Mouse (Mus musculus): ENCODE results near the gene Daxx. TPM values are rescaled to one million over a fixed set of nuclear protein-coding genes. Genes with fewer than 3 reads are reported as not detected.

Gene Daxx
- polyA plus RNA-seq, 1 experiment from 2014 or later: 59.4 TPM

GRCm38 (mm10) chr17:33908331-33909076 lies 710 bp upstream of the Daxx start:
- Histone ChIP-seq H3K27ac (peak overlapping the region; percentile 86), H3K9ac (peak overlapping the region; percentile 82), H3K4me3 (peak overlapping the region; percentile 70), H3K4me2 (peak overlapping the region; percentile 93), H3K4me1 (peaks cover 24% of the 10 kb centered on the region), H3K9me3 (no peaks in the 10 kb centered on the region), H3K36me3 (replicated peaks) (peaks cover 8% of the 10 kb centered on the region), H3K27me3 (replicated peaks) (no peaks in the 10 kb centered on the region)
- under 1% methylated on average over 42 of the region's 44 CpGs for WGBS
- ATAC-seq (replicated peaks): peak; percentile 16

- Histone ChIP-seq H3K9me3 (no peaks in the 10 kb centered on the region), H3K27me3 (replicated peaks) (no peaks in the 10 kb centered on the region), H3K4me1 (peaks cover 27% of the 10 kb centered on the region), H3K4me2 (peak overlapping the region; percentile 93), H3K4me3 (peak overlapping the region; percentile 70), H3K9ac (peak overlapping the region; percentile 82), H3K27ac (peak overlapping the region; percentile 86), H3K36me3 (replicated peaks) (peaks cover 18% of the 10 kb centered on the region)
- under 1% methylated on average over 14 of the region's 14 CpGs for WGBS
- ATAC-seq (replicated peaks): no peak
These were observed 646 bp downstream of the Daxx start for GRCm38 (mm10) chr17:33909869-33910250.

GRCm38 (mm10) chr17:33910346-33911051 lies 1.3 kb downstream of the Daxx start:
- H3K9me3 ChIP-seq: no peaks in the 10 kb centered on the region
- peaks cover 33% of the 10 kb centered on the region for H3K4me1 ChIP-seq
- 0 out of 2 replicates have a peak overlapping the region, but pooled peaks have one; percentile 86 for H3K27ac ChIP-seq
- no peaks in the 10 kb centered on the region for H3K27me3 ChIP-seq (replicated peaks)
- H3K4me2 ChIP-seq: peak overlapping the region; percentile 93
- H3K36me3 ChIP-seq (replicated peaks): peaks cover 18% of the 10 kb centered on the region
- ATAC-seq (replicated peaks): no peak
- H3K4me3 ChIP-seq: peak overlapping the region; percentile 70
- peak overlapping the region; percentile 82 for H3K9ac ChIP-seq
- WGBS: 49% methylated on average over 11 of the region's 11 CpGs

- H3K27ac ChIP-seq: no peak overlapping the region
- H3K4me2 ChIP-seq: no peak overlapping the region
- H3K9me3 ChIP-seq: no peaks in the 10 kb centered on the region
- no peak for ATAC-seq (replicated peaks)
- no peak overlapping the region for H3K9ac ChIP-seq
- WGBS: 94% methylated on average over 31 of the region's 31 CpGs
- no peaks in the 10 kb centered on the region for H3K27me3 ChIP-seq (replicated peaks)
- H3K4me3 ChIP-seq: no peak overlapping the region; the same call in 1 of the 2 replicates
- peaks cover 18% of the 10 kb centered on the region for H3K36me3 ChIP-seq (replicated peaks)
- H3K4me1 ChIP-seq: peaks cover 34% of the 10 kb centered on the region
These were observed 2.0 kb downstream of the Daxx start for GRCm38 (mm10) chr17:33911052-33911812.

- Histone ChIP-seq H3K9ac (no peak overlapping the region), H3K36me3 (replicated peaks) (peaks cover 18% of the 10 kb centered on the region), H3K4me2 (no peak overlapping the region), H3K4me3 (no peak overlapping the region), H3K4me1 (peaks cover 40% of the 10 kb centered on the region), H3K9me3 (no peaks in the 10 kb centered on the region), H3K27ac (no peak overlapping the region), H3K27me3 (replicated peaks) (no peaks in the 10 kb centered on the region)
- WGBS: 93% methylated on average over 28 of the region's 28 CpGs
- ATAC-seq (replicated peaks): no peak
These were observed 2.7 kb downstream of the Daxx start for GRCm38 (mm10) chr17:33911813-33912414.

- H3K4me3 ChIP-seq: no peak overlapping the region
- no peak for ATAC-seq (replicated peaks)
- no peaks in the 10 kb centered on the region for H3K27me3 ChIP-seq (replicated peaks)
- H3K9ac ChIP-seq: no peak overlapping the region
- 89% methylated on average over 10 of the region's 10 CpGs for WGBS
- H3K36me3 ChIP-seq (replicated peaks): peaks cover 18% of the 10 kb centered on the region
- H3K4me2 ChIP-seq: no peak overlapping the region
- H3K4me1 ChIP-seq: peaks cover 38% of the 10 kb centered on the region
- H3K9me3 ChIP-seq: no peaks in the 10 kb centered on the region
- H3K27ac ChIP-seq: no peak overlapping the region
These were observed 4.0 kb downstream of the Daxx start for GRCm38 (mm10) chr17:33913264-33913663.

GRCm38 (mm10) chr17:33913905-33914304 lies 4.7 kb downstream of the Daxx start:
- Histone ChIP-seq H3K36me3 (replicated peaks) (peaks cover 18% of the 10 kb centered on the region), H3K4me1 (peaks cover 40% of the 10 kb centered on the region), H3K4me3 (no peak overlapping the region), H3K9me3 (no peaks in the 10 kb centered on the region), H3K9ac (no peak overlapping the region), H3K27me3 (replicated peaks) (no peaks in the 10 kb centered on the region), H3K4me2 (no peak overlapping the region), H3K27ac (no peak overlapping the region)
- WGBS: 98% methylated on average over 8 of the region's 8 CpGs
- no peak for ATAC-seq (replicated peaks)

- Histone ChIP-seq H3K27ac (peak overlapping the region; percentile 18; the same call in 1 of the 2 replicates), H3K4me3 (peak overlapping the region; percentile 56; the same call in 1 of the 2 replicates), H3K4me2 (peak overlapping the region; percentile 74), H3K4me1 (peaks cover 49% of the 10 kb centered on the region), H3K9ac (0 out of 2 replicates have a peak overlapping the region, but pooled peaks have one; percentile 10), H3K36me3 (replicated peaks) (peaks cover 18% of the 10 kb centered on the region), H3K9me3 (no peaks in the 10 kb centered on the region), H3K27me3 (replicated peaks) (no peaks in the 10 kb centered on the region)
- 68% methylated on average over 13 of the region's 13 CpGs for WGBS
- no peak for ATAC-seq (replicated peaks)
These were observed 5.8 kb downstream of the Daxx start for GRCm38 (mm10) chr17:33914969-33915391.

- H3K4me3 ChIP-seq: peak within 1 kb of the TSS; percentile 56
- peaks cover 49% of the 10 kb centered on the region for H3K4me1 ChIP-seq
- H3K36me3 ChIP-seq (replicated peaks): peaks cover 18% of the 10 kb centered on the region
- WGBS: under 1% methylated on average over 34 of the region's 34 CpGs
- H3K4me2 ChIP-seq: peak within 1 kb of the TSS; percentile 74
- peak; percentile 92 for ATAC-seq (replicated peaks)
- H3K27me3 ChIP-seq (replicated peaks): no peaks in the 10 kb centered on the region
- peak within 1 kb of the TSS; percentile 45 for H3K9ac ChIP-seq
- H3K27ac ChIP-seq: peak within 1 kb of the TSS; percentile 87
- no peaks in the 10 kb centered on the region for H3K9me3 ChIP-seq
These were observed 6.5 kb downstream of the Daxx start, which contains the start of the genes Tapbp and Zbtb22 for GRCm38 (mm10) chr17:33915671-33916250. Tapbp (plus strand) TSS chr17:33915899. Zbtb22 (plus strand) TSS chr17:33915904.

- under 1% methylated on average over 14 of the region's 20 CpGs for WGBS
- peak overlapping the region; percentile 56 for H3K4me3 ChIP-seq
- peak; percentile 53 for ATAC-seq (replicated peaks)
- peak overlapping the region; percentile 45 for H3K9ac ChIP-seq
- peaks cover 49% of the 10 kb centered on the region for H3K4me1 ChIP-seq
- H3K27me3 ChIP-seq (replicated peaks): no peaks in the 10 kb centered on the region
- H3K9me3 ChIP-seq: no peaks in the 10 kb centered on the region
- peak overlapping the region; percentile 74 for H3K4me2 ChIP-seq
- peaks cover 18% of the 10 kb centered on the region for H3K36me3 ChIP-seq (replicated peaks)
- peak overlapping the region; percentile 87 for H3K27ac ChIP-seq
These were observed 7.1 kb downstream of the Daxx start for GRCm38 (mm10) chr17:33916294-33916693.

All from midbrain, embryonic 15.5 days (tissue).